Mouse (Mus musculus): ENCODE results near the gene Dapk1. TPM values are rescaled to one million over a fixed set of nuclear protein-coding genes. Genes with fewer than 3 reads are reported as not detected.

The Dapk1 gene
- total and polyA plus RNA-seq, 3 experiments, result 26.0 to 27.1 (median 26.3) TPM

DNA sequence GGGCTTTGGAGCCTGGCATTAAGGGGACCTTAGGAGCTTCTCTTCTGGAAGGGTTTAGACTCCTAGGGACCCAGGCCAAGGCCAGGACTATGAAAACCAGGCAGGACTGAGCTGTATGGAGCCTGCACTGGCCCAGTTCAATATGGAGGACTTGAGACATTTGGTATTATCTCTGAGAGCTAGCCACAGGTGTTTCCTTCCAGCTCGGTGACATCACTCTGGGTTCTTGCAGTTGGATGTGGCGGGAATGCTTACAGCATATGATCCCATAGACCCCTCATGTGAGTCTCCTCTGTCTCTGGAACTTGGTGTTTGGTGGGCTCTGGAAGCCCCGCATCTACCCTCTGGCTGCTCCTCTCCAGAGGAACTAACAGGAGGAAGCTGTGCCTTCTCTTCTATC is 140.9 kb downstream of the Dapk1 start:
- 71% methylated on average over 3 of the region's 3 CpGs for WGBS
- H3K79me2 ChIP-seq (replicated peaks; ENCODE audit: control insufficient read depth, insufficient read depth, low read length), result no peaks in the 10 kb centered on the region
- H3K9ac ChIP-seq (ENCODE audit: low read depth, low read length), result no peak overlapping the region
- no peaks in the 10 kb centered on the region for H3K27me3 ChIP-seq (ENCODE audit: control insufficient read depth, insufficient read depth, low read length)
- intact Hi-C loops (cut with DNase I), result no loop called here
- no peaks in the 10 kb centered on the region for H3K36me3 ChIP-seq (ENCODE audit: control insufficient read depth, insufficient read depth, low read length)
- no peak for TF ChIP-seq POLR2A (IDR thresholded peaks at IDR 0.05; ENCODE audit: insufficient read depth, low read depth, low read length)
- no peak for TF ChIP-seq CTCF (IDR thresholded peaks at IDR 0.05)
- no peak for TF ChIP-seq EP300 (IDR thresholded peaks at IDR 0.05; ENCODE audit: insufficient read depth, low read depth, low read length)
- no peak overlapping the region for H3K27ac ChIP-seq
- no peak overlapping the region for H3K4me3 ChIP-seq
- DNase-seq, result no peak
- peaks cover 5% of the 10 kb centered on the region for H3K4me1 ChIP-seq (ENCODE audit: control insufficient read depth, insufficient read depth, low read length)

DNA sequence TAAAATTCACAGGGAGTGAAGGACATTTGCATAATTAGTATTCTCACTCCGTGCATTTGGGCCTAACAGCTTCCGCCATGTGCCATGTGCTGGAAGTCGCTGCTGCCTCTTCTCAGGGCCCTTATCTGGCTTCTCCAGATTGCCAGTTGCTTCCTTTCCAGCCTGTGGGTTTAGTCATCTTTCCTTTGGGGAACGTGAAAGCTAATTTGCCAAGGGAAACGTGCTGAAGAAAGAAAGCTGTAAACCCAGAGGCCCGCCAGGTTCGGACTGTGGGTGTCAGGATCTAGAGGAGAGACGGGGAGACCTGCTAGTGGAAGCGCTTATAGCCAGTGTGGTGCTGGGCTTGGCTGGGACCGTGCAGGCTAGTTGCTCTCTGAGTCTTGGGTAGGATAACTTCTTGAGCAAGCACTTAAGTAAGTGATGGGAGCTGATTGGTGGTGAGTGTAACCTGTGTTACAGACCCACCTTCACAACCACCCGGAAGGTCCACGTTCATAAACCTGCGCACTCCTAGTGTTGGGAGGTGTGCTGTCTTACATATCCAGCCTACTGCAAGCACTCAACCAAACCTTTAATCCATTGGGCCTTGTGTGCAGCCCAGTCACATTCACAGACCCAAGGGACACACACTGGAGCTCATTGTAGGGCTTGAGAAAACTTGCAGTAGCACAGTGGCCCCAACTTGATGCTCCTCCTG is 141.8 kb downstream of the Dapk1 start:
- Histone ChIP-seq H3K27ac (no peak overlapping the region; the same call in 1 of the 2 replicates), H3K79me2 (replicated peaks; ENCODE audit: control insufficient read depth, insufficient read depth, low read length) (no peaks in the 10 kb centered on the region), H3K4me3 (no peak overlapping the region), H3K27me3 (ENCODE audit: control insufficient read depth, insufficient read depth, low read length) (no peaks in the 10 kb centered on the region), H3K9ac (ENCODE audit: low read depth, low read length) (no peak overlapping the region), H3K36me3 (ENCODE audit: control insufficient read depth, insufficient read depth, low read length) (no peaks in the 10 kb centered on the region), H3K4me1 (ENCODE audit: control insufficient read depth, insufficient read depth, low read length) (peaks cover 4% of the 10 kb centered on the region)
- TF ChIP-seq EP300 (IDR thresholded peaks at IDR 0.05; ENCODE audit: insufficient read depth, low read depth, low read length) (no peak), POLR2A (IDR thresholded peaks at IDR 0.05; ENCODE audit: insufficient read depth, low read depth, low read length) (no peak), CTCF (IDR thresholded peaks at IDR 0.05) (no peak)
- intact Hi-C loops (cut with DNase I), result loop anchor here (1.0 kb wide), 1 partner anchor 264 kb away; no protein-coding TSS in a partner anchor
- peak in 1 of 2 experiments; percentile 47 for DNase-seq
- WGBS, result 45% methylated on average over 13 of the region's 13 CpGs

DNA sequence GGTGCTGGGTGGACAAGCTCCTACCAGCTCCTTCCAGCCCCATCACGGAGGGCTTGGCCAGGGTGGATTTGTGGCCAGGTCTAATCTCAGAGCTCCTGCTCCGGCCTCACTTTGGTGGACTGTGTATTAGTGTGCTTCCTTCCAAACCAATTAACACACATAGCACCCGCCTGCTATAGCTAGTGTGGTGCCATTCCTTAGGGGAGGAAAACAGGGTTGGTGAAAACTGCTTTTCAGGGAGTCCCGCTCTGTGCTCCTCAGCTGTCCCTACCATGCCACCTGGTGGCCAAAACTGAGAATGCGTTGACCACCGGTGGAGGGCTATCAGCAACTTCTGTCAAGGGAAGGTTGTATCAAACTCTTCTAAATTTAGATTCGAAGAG is 142.3 kb downstream of the Dapk1 start:
- H3K4me3 ChIP-seq, result no peak overlapping the region
- intact Hi-C loops (cut with DNase I), result loop anchor here (1.0 kb wide), 1 partner anchor 265 kb away; no protein-coding TSS in a partner anchor
- peak; percentile 75 to 91 for DNase-seq
- 23% methylated on average over 7 of the region's 7 CpGs for WGBS
- H3K27ac ChIP-seq, result no peak overlapping the region; the same call in 1 of the 2 replicates
- H3K79me2 ChIP-seq (replicated peaks; ENCODE audit: control insufficient read depth, insufficient read depth, low read length), result no peaks in the 10 kb centered on the region
- no peak overlapping the region for H3K9ac ChIP-seq (ENCODE audit: low read depth, low read length)
- peaks cover 4% of the 10 kb centered on the region for H3K4me1 ChIP-seq (ENCODE audit: control insufficient read depth, insufficient read depth, low read length)
- TF ChIP-seq POLR2A (IDR thresholded peaks at IDR 0.05; ENCODE audit: insufficient read depth, low read depth, low read length) (no peak), EP300 (IDR thresholded peaks at IDR 0.05; ENCODE audit: insufficient read depth, low read depth, low read length) (peak; percentile 77; the same call in 1 of the 2 replicates), CTCF (IDR thresholded peaks at IDR 0.05) (peak; percentile 98)
- no peaks in the 10 kb centered on the region for H3K27me3 ChIP-seq (ENCODE audit: control insufficient read depth, insufficient read depth, low read length)
- H3K36me3 ChIP-seq (ENCODE audit: control insufficient read depth, insufficient read depth, low read length), result no peaks in the 10 kb centered on the region

DNA sequence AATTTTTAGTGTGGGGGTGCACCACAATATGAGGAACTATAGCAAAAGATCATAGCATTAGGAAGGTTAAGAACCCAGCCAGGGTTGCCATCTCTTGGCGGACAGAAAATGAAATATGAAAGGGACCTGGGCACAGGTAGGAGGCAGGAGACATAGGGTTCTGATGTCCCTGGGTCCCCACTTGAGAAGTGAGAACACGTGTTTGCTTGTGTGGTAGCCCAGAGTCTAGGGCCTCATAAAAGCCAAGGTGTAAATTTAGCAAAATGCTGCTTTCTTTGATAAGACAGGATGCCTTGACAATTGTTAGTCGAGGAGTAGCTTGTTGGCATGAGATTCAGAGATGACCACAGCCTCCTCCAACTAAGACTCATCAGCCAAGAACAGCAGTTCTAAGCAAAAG is 143.0 kb downstream of the Dapk1 start:
- Histone ChIP-seq H3K79me2 (replicated peaks; ENCODE audit: control insufficient read depth, insufficient read depth, low read length) (no peaks in the 10 kb centered on the region), H3K4me1 (ENCODE audit: control insufficient read depth, insufficient read depth, low read length) (peaks cover 4% of the 10 kb centered on the region), H3K27ac (no peak overlapping the region), H3K36me3 (ENCODE audit: control insufficient read depth, insufficient read depth, low read length) (no peaks in the 10 kb centered on the region), H3K9ac (ENCODE audit: low read depth, low read length) (no peak overlapping the region), H3K27me3 (ENCODE audit: control insufficient read depth, insufficient read depth, low read length) (no peaks in the 10 kb centered on the region), H3K4me3 (no peak overlapping the region)
- WGBS, result 73% methylated on average over 3 of the region's 3 CpGs
- intact Hi-C loops (cut with DNase I), result loop anchor here (1.0 kb wide), 1 partner anchor 265 kb away; no protein-coding TSS in a partner anchor
- DNase-seq, result no peak
- TF ChIP-seq EP300 (IDR thresholded peaks at IDR 0.05; ENCODE audit: insufficient read depth, low read depth, low read length), result no peak
- no peak for TF ChIP-seq CTCF (IDR thresholded peaks at IDR 0.05)
- no peak for TF ChIP-seq POLR2A (IDR thresholded peaks at IDR 0.05; ENCODE audit: insufficient read depth, low read depth, low read length)

DNA sequence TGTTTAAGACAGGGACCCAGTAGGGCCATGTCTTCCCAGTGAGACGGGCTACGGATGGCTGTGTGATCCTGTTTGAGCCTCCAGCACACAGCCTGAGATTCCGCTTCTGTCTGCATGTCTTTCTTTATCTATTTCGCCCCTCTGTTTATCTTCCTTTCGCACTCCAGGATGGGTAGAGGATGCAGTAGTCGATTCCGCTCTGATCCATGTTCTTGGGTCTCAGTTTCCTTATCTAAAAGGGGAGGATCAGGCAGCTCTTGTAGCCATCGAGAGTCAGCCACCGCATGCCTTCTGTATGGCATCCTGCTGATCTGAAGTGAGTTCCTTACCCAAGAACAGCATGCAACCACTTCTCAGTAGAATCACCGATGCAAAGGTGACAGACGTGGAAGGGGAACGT is 143.6 kb downstream of the Dapk1 start:
- 78% methylated on average over 12 of the region's 12 CpGs for WGBS
- Histone ChIP-seq H3K36me3 (ENCODE audit: control insufficient read depth, insufficient read depth, low read length) (no peaks in the 10 kb centered on the region), H3K9ac (ENCODE audit: low read depth, low read length) (no peak overlapping the region), H3K27ac (no peak overlapping the region), H3K4me1 (ENCODE audit: control insufficient read depth, insufficient read depth, low read length) (peaks cover 4% of the 10 kb centered on the region), H3K79me2 (replicated peaks; ENCODE audit: control insufficient read depth, insufficient read depth, low read length) (no peaks in the 10 kb centered on the region), H3K27me3 (ENCODE audit: control insufficient read depth, insufficient read depth, low read length) (no peaks in the 10 kb centered on the region), H3K4me3 (no peak overlapping the region)
- TF ChIP-seq POLR2A (IDR thresholded peaks at IDR 0.05; ENCODE audit: insufficient read depth, low read depth, low read length), result no peak
- TF ChIP-seq CTCF (IDR thresholded peaks at IDR 0.05), result no peak
- DNase-seq, result no peak
- intact Hi-C loops (cut with DNase I), result no loop called here

GRCm38 (mm10) chr13:60746271-60746670 is 144.5 kb downstream of the Dapk1 start:
- Histone ChIP-seq H3K4me3 (no peak overlapping the region), H3K4me1 (ENCODE audit: control insufficient read depth, insufficient read depth, low read length) (peaks cover 4% of the 10 kb centered on the region), H3K79me2 (replicated peaks; ENCODE audit: control insufficient read depth, insufficient read depth, low read length) (no peaks in the 10 kb centered on the region), H3K36me3 (ENCODE audit: control insufficient read depth, insufficient read depth, low read length) (no peaks in the 10 kb centered on the region), H3K27me3 (ENCODE audit: control insufficient read depth, insufficient read depth, low read length) (no peaks in the 10 kb centered on the region), H3K27ac (no peak overlapping the region), H3K9ac (ENCODE audit: low read depth, low read length) (no peak overlapping the region)
- DNase-seq, result no peak
- TF ChIP-seq POLR2A (IDR thresholded peaks at IDR 0.05; ENCODE audit: insufficient read depth, low read depth, low read length), result no peak
- TF ChIP-seq EP300 (IDR thresholded peaks at IDR 0.05; ENCODE audit: insufficient read depth, low read depth, low read length), result no peak
- TF ChIP-seq CTCF (IDR thresholded peaks at IDR 0.05), result peak; percentile 84
- WGBS, result 49% methylated on average over 1 of the region's 1 CpGs
- intact Hi-C loops (cut with DNase I), result no loop called here

All from heart, adult 2 months (tissue).